Mouse (Mus musculus): Measurements from ENCODE around the gene Rcc1l. TPM values are rescaled to one million over a fixed set of nuclear protein-coding genes. Genes with fewer than 3 reads are reported as not detected.

Rcc1l gene
- polyA plus RNA-seq, 1 experiment from 2014 or later: 10.2 TPM

- no peak overlapping the region for H3K9ac ChIP-seq (replicated peaks)
- no peaks in the 10 kb centered on the region for H3K4me1 ChIP-seq (ENCODE audit: insufficient read depth)
Measured at GRCm38 (mm10) chr5:134144986-134145385, 31.6 kb downstream of the Rcc1l start.

GRCm38 (mm10) chr5:134142381-134142780 is 34.2 kb downstream of the Rcc1l start:
- no peaks in the 10 kb centered on the region for H3K4me1 ChIP-seq (ENCODE audit: insufficient read depth)
- TF ChIP-seq CTCF (IDR thresholded peaks at IDR 0.05; ENCODE audit: low read depth): no peak
- no peak for TF ChIP-seq EP300 (IDR thresholded peaks at IDR 0.05; ENCODE audit: low read depth)
- no peak overlapping the region for H3K27ac ChIP-seq (ENCODE audit: low read depth)
- ATAC-seq (no peak), DNase-seq (no peak)
- no peak overlapping the region for H3K4me3 ChIP-seq (ENCODE audit: low read depth, low read length)
- 57% methylated on average over 11 of the region's 11 CpGs for WGBS (ENCODE audit: insufficient replicate concordance)
- no peaks in the 10 kb centered on the region for H3K36me3 ChIP-seq (replicated peaks; ENCODE audit: insufficient read depth, low read length)
- H3K9me3 ChIP-seq (ENCODE audit: low read length): 0 out of 2 replicates have a peak, but pooled peaks cover 2% of the 10 kb centered on the region
- H3K9ac ChIP-seq (replicated peaks): no peak overlapping the region
- H3K27me3 ChIP-seq (ENCODE audit: insufficient read depth, low read length): no peaks in the 10 kb centered on the region
- no peak overlapping the region for H3K4me2 ChIP-seq (ENCODE audit: low read depth, low read length)

More at GRCm38 (mm10) chr5:134144986-134145385, 31.6 kb downstream of the Rcc1l start:
- DNase-seq (no peak), ATAC-seq (no peak)
- H3K36me3 ChIP-seq (replicated peaks; ENCODE audit: insufficient read depth, low read length): peaks cover 7% of the 10 kb centered on the region; the same call in 1 of the 2 replicates
- H3K27me3 ChIP-seq (ENCODE audit: insufficient read depth, low read length): no peaks in the 10 kb centered on the region
- H3K27ac ChIP-seq (ENCODE audit: low read depth): no peak overlapping the region
- TF ChIP-seq CTCF (IDR thresholded peaks at IDR 0.05; ENCODE audit: low read depth): no peak
- no peak for TF ChIP-seq EP300 (IDR thresholded peaks at IDR 0.05; ENCODE audit: low read depth)
- 0 out of 2 replicates have a peak, but pooled peaks cover 2% of the 10 kb centered on the region for H3K9me3 ChIP-seq (ENCODE audit: low read length)
- H3K4me3 ChIP-seq (ENCODE audit: low read depth, low read length): no peak overlapping the region
- 84% methylated on average over 8 of the region's 8 CpGs for WGBS (ENCODE audit: insufficient replicate concordance)
- no peak overlapping the region for H3K4me2 ChIP-seq (ENCODE audit: low read depth, low read length)

GRCm38 (mm10) chr5:134141236-134141635 is 35.3 kb downstream of the Rcc1l start:
- no peak overlapping the region for H3K4me2 ChIP-seq (ENCODE audit: low read depth, low read length)
- H3K4me3 ChIP-seq (ENCODE audit: low read depth, low read length): no peak overlapping the region
- H3K4me1 ChIP-seq (ENCODE audit: insufficient read depth): no peaks in the 10 kb centered on the region
- no peak overlapping the region for H3K9ac ChIP-seq (replicated peaks)
- no peak for TF ChIP-seq EP300 (IDR thresholded peaks at IDR 0.05; ENCODE audit: low read depth)
- TF ChIP-seq CTCF (IDR thresholded peaks at IDR 0.05; ENCODE audit: low read depth): no peak
- no peak for ATAC-seq
- H3K27me3 ChIP-seq (ENCODE audit: insufficient read depth, low read length): no peaks in the 10 kb centered on the region
- H3K36me3 ChIP-seq (replicated peaks; ENCODE audit: insufficient read depth, low read length): no peaks in the 10 kb centered on the region
- DNase-seq: no peak
- H3K9me3 ChIP-seq (ENCODE audit: low read length): 0 out of 2 replicates have a peak, but pooled peaks cover 2% of the 10 kb centered on the region
- H3K27ac ChIP-seq (ENCODE audit: low read depth): no peak overlapping the region
- WGBS (ENCODE audit: insufficient replicate concordance): 74% methylated on average over 7 of the region's 7 CpGs

- H3K36me3 ChIP-seq (replicated peaks; ENCODE audit: insufficient read depth, low read length): no peaks in the 10 kb centered on the region
- ATAC-seq (no peak), DNase-seq (no peak)
- no peaks in the 10 kb centered on the region for H3K27me3 ChIP-seq (ENCODE audit: insufficient read depth, low read length)
- TF ChIP-seq CTCF (IDR thresholded peaks at IDR 0.05; ENCODE audit: low read depth) (no peak), EP300 (IDR thresholded peaks at IDR 0.05; ENCODE audit: low read depth) (no peak)
- no peaks in the 10 kb centered on the region for H3K9me3 ChIP-seq (ENCODE audit: low read length)
- H3K4me3 ChIP-seq (ENCODE audit: low read depth, low read length): no peak overlapping the region
- WGBS (ENCODE audit: insufficient replicate concordance): 79% methylated on average over 6 of the region's 6 CpGs
- no peaks in the 10 kb centered on the region for H3K4me1 ChIP-seq (ENCODE audit: insufficient read depth)
- no peak overlapping the region for H3K27ac ChIP-seq (ENCODE audit: low read depth)
- H3K9ac ChIP-seq (replicated peaks): no peak overlapping the region
- H3K4me2 ChIP-seq (ENCODE audit: low read depth, low read length): no peak overlapping the region
Measured at GRCm38 (mm10) chr5:134139429-134139828, 37.1 kb downstream of the Rcc1l start.

GRCm38 (mm10) chr5:134137933-134138332 is 38.6 kb downstream of the Rcc1l start:
- Histone ChIP-seq H3K27me3 (ENCODE audit: insufficient read depth, low read length) (no peaks in the 10 kb centered on the region), H3K36me3 (replicated peaks; ENCODE audit: insufficient read depth, low read length) (no peaks in the 10 kb centered on the region), H3K4me1 (ENCODE audit: insufficient read depth) (no peaks in the 10 kb centered on the region), H3K4me3 (ENCODE audit: low read depth, low read length) (no peak overlapping the region), H3K9me3 (ENCODE audit: low read length) (no peaks in the 10 kb centered on the region), H3K4me2 (ENCODE audit: low read depth, low read length) (no peak overlapping the region), H3K27ac (ENCODE audit: low read depth) (no peak overlapping the region), H3K9ac (replicated peaks) (no peak overlapping the region)
- TF ChIP-seq CTCF (IDR thresholded peaks at IDR 0.05; ENCODE audit: low read depth): no peak
- no peak for TF ChIP-seq EP300 (IDR thresholded peaks at IDR 0.05; ENCODE audit: low read depth)
- 87% methylated on average over 5 of the region's 5 CpGs for WGBS (ENCODE audit: insufficient replicate concordance)
- no peak for ATAC-seq
- DNase-seq: no peak

GRCm38 (mm10) chr5:134136022-134136421 is 40.6 kb downstream of the Rcc1l start:
- no peak for TF ChIP-seq CTCF (IDR thresholded peaks at IDR 0.05; ENCODE audit: low read depth)
- no peak for TF ChIP-seq EP300 (IDR thresholded peaks at IDR 0.05; ENCODE audit: low read depth)
- H3K36me3 ChIP-seq (replicated peaks; ENCODE audit: insufficient read depth, low read length): no peaks in the 10 kb centered on the region
- H3K27ac ChIP-seq (ENCODE audit: low read depth): no peak overlapping the region
- WGBS (ENCODE audit: insufficient replicate concordance): 83% methylated on average over 12 of the region's 12 CpGs
- no peaks in the 10 kb centered on the region for H3K4me1 ChIP-seq (ENCODE audit: insufficient read depth)
- DNase-seq: no peak
- H3K9ac ChIP-seq (replicated peaks): no peak overlapping the region
- ATAC-seq: no peak
- no peak overlapping the region for H3K4me2 ChIP-seq (ENCODE audit: low read depth, low read length)
- no peaks in the 10 kb centered on the region for H3K9me3 ChIP-seq (ENCODE audit: low read length)
- no peaks in the 10 kb centered on the region for H3K27me3 ChIP-seq (ENCODE audit: insufficient read depth, low read length)
- no peak overlapping the region for H3K4me3 ChIP-seq (ENCODE audit: low read depth, low read length)

- ATAC-seq: no peak
- 47% methylated on average over 4 of the region's 4 CpGs for WGBS (ENCODE audit: insufficient replicate concordance)
- TF ChIP-seq EP300 (IDR thresholded peaks at IDR 0.05; ENCODE audit: low read depth): no peak
- no peak for TF ChIP-seq CTCF (IDR thresholded peaks at IDR 0.05; ENCODE audit: low read depth)
- Histone ChIP-seq H3K9ac (replicated peaks) (no peak overlapping the region), H3K27me3 (ENCODE audit: insufficient read depth, low read length) (no peaks in the 10 kb centered on the region), H3K4me3 (ENCODE audit: low read depth, low read length) (no peak overlapping the region), H3K4me2 (ENCODE audit: low read depth, low read length) (no peak overlapping the region), H3K36me3 (replicated peaks; ENCODE audit: insufficient read depth, low read length) (no peaks in the 10 kb centered on the region), H3K4me1 (ENCODE audit: insufficient read depth) (no peaks in the 10 kb centered on the region), H3K27ac (ENCODE audit: low read depth) (no peak overlapping the region), H3K9me3 (ENCODE audit: low read length) (no peaks in the 10 kb centered on the region)
- no peak for DNase-seq
Measured at GRCm38 (mm10) chr5:134131586-134131985, 45.0 kb downstream of the Rcc1l start.
